Mouse (Mus musculus) natural killer cell, adult 2 months (primary cell): Measurements from ENCODE around the gene Susd2.
A peak's percentile ranks its signal among the peaks of the same experiment; 100 is the strongest.

Source experiments
- DNase-seq, 2 experiments: peaks; one replicate each; pipeline ENCODE4 v3.0.0; 2022; ENCODE audit warnings: low spot score in 2 of 2

Susd2 gene

DNA sequence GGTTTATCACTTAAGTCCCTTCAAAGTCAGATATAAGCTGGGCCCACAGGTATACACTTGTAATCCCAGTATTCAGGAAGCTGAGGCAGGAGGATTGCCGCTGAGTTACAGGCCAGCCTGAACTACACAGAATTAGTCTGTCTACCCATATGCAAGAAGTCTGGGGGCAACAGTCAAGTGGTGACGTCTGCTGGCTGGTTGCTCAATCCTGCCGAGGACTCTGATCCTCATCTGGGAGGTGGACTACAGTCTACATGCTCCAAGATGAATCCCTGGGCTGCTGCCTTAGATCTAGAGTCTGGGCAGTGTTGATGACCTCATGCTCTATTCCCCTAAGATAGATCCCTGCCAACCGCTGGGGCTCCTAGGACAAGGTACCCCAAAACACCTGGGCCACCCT is 10.2 kb upstream of the Susd2 start:
- no peak for DNase-seq

DNA sequence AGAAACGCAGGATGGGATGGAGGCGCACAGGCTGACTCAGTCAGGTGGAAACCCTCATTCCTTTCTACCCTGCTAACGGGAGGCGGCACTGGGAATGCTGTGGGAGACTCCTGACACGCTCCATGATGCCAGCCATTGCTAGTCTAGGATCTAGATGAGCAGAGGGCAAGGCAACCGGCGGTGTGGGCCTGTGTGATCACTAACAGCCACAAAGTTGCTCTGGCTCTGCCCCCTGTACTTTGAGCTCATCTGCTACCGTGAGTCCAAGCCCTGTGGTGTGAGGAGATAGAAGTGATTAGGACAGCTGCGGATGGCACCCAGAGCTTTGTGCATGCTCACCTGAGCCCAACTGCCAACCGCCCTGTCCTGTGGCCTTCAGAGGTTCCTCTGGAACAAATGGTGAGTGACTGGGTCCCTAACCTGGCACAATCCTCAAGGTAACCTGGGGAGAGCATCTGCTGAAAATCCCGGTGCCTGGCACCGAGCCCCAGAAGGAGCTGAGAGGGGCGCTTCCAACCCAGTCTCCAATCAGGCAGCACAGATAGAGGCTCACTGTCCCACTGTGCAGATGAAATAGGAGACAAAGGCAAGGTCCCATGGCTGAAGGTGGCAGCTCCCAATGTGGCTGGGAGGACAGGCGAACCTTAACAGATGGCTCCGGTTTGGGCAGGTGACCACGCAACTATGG is 7.7 kb upstream of the Susd2 start:
- no peak for DNase-seq

DNA sequence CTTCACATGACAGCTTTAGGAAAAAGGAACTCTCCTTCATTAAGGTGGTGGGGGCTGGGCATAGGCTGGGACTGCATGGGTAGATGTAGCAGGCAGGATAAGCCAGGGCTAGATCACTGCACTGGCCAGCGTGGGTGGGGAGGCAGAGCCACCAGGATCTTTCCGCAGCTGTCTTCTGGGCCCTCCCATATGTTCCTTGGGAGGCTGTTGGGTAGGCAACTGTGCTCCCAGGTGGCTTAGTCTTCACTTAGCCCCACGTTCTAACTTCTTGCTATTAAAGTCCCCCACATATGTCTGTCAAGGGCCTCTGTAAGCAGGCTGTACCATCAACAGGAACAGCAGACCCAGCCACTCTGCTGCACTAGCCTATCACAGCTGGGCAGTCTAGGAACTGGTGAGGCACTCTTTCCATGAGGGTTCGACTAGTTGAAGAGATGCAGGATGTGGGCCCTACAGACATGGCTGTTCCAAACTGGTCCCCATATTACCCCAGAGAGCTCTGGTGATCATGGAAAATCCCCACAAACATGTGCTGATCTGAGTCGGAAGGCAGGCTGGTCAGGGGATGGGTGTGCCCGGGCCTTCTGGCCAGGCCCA is 6.6 kb upstream of the Susd2 start:
- DNase-seq = no peak

DNA sequence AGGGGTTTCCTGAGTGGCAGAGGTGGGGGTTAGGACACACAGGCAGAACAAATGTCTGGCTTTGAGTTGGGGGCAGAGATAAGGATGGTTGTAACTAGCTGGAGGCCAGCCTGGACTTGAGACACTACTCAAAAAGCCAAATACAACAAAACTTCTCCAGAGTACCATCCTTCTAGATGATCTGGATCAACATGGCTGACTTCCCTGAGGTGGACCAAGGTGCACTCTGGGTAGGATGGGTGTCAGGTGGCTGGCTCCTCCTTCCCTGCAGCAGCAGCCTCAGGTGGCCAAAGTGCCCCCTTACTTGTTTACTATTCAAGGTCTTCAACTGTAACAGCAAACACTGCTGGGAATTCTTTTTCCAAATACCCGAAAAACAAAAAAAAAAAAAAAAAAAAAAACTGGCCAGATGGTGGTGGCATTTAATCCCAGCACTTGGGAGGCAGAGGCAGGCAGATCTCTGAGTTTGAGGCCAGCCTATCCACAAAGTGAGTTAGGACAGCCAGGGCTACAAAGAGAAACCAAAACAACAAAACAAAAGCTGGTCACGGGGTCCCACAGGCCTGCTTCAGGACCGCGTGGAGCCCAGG is 5.7 kb upstream of the Susd2 start:
- DNase-seq = no peak

DNA sequence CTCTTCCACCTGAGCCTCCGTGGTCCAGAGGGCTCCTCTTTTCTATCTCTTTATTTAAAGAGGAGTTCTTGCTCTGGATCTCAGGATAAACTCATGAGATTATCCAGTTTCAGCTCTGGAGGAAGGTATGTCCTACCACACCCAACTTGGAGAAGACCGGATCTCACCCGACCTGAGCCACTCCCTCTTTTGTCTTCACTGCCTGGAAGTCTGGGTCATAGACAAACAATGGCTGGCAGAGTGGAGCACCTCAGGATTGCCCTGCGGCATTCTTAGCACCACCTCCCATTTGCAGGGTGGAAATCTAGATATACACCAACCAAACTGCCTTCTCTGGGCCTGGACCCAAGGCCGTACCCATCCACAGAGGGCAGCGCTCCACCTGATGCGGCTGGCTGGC is 5.2 kb upstream of the Susd2 start:
- DNase-seq = no peak

DNA sequence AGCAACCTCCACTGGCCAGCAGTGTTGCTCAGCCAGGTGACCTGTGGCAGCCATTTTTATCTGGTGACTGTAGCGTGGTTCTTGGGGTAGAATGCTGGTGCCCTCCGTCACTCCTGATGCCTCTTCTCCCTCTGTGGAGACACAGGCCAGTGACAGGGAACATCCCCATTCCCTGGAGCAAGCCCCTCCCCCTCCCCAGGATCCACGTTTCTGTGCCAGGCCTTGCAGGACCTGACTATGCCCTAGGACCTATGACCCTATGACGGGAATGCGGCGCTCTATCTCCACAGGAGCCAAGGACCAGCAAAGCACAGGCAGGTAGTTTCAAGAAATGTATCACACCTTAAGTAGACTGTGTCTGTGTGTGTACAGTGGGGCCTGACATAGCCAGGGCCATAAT is 4.3 kb upstream of the Susd2 start:
- DNase-seq = no peak

DNA sequence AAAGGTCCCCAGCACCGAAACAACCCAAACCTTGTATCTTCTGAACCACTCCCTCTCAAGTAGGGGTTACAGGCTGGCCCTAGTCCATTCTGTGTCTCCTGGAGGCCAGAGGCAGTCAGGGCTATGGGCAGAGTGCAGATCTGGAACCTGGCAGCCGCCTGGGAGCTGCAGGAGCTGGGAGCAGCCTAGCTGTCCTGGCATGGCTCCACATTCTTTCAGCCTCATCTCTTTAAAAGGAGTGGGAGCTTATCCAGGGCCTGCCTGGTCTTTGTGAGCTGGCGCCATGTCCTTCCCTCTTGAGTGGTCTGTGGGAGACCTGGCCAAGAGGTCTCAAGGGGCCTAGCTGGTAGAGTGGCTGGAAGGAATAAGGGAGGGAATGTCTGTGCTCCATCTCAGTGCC is 3.6 kb upstream of the Susd2 start:
- no peak for DNase-seq

DNA sequence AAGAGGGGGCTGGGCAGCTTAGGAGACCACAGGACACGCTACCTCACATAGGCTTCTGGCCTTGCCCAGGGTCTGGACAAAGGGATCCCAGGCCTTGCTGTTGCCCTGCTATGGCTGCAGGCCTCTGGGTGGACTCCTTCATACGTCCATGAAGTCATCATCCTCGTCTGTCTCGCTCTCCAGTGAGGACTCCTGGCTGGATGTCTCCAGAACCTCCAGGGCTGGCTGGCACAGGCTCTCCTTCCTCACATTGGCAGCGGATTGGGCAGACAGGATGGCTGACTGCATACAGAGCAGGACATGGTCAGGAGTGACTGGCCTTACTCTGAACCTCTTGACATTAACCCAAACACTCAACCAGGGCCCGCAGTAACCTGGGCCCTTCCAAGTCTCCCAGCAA is 2.6 kb upstream of the Susd2 start:
- DNase-seq = no peak

DNA sequence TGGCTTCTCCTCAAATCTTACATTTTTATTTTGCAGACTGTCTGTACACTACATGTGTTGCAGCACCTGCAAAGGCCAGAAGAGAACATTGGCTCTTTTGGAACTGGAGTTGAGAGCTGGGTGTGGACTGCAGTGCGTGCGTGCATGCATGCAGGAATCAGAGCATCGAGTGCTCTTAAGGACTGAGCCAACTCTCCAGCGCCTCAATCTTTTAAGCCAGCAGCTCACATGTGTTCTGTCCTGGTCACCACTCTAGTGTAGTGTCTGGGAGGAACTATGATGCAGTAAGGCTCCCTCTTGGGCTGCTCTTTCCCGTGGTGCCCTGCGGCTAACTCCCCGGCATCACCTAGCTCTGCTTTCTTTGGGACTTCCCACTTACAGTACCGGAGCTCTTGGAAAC is 1.8 kb upstream of the Susd2 start:
- no peak for DNase-seq

DNA sequence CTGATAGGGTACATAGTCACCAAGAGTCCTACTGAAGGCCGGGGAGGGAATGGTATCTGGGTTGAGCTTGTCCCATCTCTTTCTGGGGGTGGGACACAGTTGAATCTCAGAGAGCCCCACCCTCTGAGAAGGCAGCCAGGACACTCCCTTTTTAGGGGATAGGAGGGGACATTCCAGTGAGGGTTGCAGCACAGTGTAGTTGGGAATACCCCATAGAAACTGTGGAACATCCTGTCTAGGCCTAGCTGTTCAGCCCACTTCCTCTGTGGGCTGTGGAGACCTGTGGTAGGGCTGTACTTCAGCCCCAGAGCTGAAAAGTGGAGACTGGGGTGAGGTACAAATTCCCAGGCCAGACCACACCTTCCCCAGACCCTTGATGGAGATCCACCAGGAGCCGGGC is 917 bp downstream of the Susd2 start:
- DNase-seq = no peak

DNA sequence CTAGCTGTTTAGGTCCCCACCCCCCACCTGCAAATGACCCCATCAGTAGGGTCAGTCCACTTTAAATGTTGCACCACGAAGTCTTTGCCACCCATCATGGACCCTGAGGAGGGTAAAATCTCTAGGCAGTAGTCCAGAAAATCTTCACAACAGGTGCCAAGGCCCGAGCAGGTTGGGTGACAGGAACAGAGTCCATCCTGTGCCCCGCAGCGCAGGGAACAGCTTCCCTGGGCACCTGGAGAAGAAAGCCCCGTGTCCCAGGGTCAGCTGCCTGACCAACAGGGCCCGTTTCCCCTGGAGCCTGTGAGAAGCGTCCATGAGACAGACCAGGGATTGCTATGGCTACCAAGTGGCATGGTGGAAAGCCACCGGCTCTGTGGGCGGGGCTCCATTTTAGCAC is 1.4 kb downstream of the Susd2 start:
- no peak for DNase-seq

DNA sequence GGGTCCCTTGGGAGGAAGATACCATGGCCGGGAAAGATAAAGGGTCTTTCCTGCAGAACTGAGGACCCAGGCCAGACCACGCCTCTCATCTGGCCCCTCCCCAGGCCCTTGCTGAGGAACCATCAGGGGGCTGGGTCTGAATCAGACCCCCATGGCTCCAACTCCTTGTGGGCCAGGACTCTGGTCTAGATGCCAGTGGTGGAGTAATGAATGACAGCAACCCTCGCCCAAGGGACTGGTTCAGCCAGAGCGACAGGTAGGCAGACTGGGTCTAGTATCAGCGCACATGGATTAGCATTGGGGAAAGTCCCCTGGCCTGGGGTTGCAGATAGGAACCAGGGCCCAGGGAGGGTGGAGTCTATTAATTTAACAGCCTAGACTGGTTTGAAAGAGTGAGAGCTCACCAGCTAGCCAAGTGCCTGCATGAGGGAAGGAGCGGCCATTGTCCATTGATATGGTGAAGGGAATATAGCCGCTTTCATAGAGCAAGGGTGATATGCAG is 2.0 kb downstream of the Susd2 start:
- DNase-seq = no peak

DNA sequence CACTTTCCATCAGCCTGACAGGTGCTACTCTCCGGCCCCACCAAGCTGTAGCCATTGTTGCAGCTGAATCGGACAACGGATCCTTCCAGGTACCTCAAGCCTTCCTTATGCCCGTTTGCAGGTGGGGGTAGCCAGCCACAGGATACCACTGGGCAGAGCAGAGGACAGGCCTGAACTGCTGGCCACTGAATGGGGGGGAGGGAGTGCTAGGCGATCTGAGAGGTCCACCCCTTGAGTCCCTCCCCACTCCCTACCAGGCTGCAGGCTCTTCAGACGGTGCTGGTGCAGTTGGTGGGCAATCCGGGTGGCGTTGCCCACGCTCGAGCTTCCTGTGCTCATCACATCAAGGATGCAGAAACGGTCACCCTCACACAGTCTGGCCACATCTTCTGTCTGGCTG is 6.1 kb downstream of the Susd2 start:
- no peak for DNase-seq

DNA sequence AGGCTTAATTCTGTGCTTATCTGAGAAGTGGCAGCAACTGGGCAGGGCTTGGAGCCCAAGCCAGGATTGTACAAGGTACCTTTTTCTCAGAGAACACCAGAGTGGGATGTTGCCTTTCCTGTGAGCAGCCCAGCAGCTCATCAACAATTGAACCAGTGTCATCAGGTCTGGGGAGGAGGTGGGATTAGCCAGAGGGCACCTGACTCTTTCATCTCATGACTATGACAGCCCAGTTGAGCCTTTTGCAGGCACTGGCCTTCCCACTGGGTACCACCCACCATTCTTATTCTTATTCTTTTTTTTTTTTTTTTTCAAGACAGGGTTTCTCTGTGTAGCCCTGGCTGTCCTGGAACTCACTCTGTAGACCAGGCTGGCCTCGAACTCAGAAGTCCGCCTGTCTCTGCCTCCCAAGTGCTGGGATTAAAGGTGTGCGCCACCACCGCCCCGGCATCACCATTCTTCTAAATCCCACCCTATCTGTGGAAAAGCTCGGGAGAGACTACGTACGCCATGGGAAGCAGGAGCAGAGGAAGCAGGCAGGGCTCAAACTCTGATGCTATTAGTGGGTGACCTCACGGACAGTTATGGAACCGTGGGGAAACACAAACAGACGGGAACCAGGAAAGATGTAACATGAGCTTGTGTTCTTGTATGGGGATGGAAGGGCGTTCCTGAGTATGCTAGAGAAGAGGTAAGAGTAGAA is 7.6 kb downstream of the Susd2 start:
- no peak for DNase-seq

DNA sequence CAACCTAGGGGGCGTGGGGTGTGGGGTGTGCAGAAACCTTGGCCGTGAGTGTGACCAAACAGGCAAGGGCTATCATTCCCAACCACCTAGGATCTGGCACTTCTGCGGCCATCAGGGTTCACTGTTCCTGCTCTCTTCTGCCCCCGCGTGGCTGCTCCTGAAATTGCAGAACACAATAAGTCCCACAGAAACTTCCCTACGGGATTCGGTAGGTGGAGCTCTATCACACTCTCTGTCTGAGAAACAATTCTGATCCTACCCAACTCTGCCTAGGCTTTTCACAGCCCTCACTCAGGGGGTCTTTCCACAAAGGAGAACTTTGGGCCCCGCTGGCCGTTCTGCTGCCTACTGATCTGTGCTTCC is 8.1 kb downstream of the Susd2 start:
- peak; percentile 54 to 69 for DNase-seq

DNA sequence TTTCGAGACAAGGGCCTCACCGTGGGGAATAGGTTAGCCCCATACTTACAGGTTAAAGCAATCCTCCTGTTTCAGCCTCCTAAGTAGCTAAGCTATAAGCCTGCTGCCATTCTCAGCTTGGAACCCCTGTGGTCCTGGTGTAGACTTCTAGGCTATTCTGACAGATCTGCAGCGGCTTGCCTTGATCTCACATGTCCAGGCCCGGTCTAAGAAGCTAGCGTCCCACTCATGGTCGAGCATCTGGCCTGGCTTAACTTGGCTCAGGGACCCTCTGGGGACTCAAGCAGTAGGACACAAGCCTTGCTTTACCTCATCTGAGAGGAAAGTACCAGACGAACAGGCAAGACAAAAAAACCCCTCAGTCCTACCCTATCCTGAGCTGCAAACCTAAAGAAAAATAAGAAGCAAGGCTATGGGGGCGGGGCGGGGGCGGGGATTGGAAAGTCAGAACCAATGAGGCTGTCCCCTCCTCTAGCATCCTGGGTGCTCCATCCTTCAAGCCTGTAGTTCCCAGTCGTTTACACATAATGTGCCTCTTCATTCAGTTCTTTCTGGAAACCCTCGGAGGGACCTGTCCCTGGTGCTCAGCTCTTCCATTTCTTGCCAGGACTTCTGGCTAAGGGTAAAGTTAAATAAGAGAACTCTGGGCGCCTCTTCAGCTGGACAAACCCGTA is 8.7 kb downstream of the Susd2 start:
- no peak for DNase-seq

DNA sequence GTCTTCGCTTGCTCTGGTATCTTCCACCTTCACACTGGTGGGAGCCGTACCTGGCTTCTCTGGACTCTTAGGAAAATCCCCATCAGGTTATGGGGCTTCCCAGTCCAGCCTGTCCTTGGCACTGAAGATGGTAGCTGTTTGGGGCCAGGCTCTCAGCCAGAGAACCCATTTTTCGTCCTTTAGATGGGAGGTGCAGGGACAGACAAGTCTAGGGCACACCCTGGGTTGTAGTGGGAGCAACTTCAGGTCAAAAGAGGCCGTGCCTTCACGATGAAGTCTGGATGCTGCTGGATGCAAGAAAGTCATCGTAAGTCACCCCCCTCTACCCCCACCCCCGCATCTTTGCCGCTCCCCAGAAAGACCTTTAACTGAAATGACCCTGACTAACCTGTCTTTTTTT is 9.2 kb downstream of the Susd2 start:
- no peak for DNase-seq

DNA sequence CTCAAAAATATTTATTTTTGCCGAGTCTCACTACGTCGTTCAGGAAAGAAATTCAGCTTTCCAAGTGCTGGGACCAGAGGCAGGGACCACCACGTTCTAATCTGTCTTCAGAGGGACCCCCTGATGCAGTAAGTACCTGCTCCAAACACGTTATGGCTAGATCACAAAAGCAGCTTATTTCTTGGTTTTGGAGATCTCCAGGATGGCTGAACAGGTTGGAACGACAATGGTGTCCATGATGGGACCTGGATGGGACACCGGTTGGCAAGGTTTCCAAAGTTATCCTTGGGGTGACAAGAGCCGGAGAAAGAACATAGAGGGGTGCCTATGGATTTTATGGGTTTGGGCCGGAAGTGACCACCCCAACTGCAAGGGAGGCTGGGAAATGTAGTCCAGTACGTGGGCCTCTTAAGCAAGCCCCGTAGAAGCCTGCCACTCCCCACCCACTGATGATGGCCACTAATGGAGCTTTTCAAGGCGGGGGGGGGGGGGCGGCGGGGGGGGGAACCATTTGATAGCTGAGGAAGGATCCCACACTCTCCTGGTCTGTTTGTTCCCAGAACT is 10.2 kb downstream of the Susd2 start:
- DNase-seq = no peak

DNA sequence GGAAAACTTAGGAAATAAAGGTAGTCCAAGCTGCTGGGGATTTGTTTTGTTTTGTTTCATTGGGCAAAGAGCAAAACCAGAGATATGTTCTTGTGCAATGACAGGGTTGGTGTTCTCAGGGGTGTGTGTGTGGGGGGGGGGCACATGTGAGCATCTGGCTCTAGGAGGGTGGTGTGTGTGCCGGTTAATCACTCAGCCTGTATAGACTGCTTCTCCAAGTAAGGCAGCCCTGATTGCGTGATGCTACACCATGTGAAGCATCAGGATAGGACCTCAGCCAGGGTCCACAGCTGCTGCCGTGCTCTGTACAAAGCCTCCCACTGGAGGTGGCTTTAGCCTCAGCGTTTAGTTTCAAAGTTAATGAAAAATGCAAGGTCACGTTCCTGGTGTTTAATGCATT is 10.8 kb downstream of the Susd2 start:
- no peak for DNase-seq

DNA sequence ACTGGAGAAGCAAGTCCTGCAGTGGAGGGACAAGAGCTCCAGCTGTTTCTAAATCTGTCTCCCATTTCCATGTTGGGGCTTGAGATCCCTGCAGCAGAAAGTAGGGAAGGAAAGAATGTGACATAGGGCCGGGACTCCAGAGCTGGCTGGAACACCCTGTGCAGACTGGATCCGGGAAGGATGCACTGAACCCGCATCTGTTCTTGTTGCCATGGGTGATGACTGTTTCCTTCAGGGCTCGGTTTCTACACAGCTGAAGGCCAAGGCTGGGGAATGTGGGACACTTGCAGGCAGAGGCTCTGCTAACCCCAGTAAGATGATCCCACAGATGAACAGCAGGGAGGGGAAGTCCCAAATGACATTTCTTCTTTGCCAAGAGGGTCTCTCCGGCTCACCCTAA is 11.2 kb downstream of the Susd2 start:
- no peak for DNase-seq

DNA sequence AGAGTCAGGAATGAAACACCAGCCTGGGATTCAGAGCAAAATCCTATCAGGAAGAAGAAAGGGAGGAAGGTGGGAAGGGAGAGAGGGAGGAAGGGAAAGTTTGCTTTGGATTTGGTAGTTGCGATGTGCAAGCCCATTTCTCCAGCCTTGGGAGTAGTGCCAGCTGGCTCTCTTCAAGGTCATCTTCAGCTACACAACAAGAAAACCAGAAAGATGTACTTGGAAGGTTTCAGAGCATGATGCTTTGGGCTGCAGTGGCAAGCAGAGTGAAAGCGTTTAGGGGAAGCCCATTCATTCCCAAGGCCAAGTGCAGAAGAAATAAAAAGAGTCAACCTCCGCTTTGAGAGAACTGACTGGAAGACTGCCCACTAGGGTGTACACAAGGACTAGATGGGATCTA is 16.3 kb downstream of the Susd2 start:
- no peak for DNase-seq

DNA sequence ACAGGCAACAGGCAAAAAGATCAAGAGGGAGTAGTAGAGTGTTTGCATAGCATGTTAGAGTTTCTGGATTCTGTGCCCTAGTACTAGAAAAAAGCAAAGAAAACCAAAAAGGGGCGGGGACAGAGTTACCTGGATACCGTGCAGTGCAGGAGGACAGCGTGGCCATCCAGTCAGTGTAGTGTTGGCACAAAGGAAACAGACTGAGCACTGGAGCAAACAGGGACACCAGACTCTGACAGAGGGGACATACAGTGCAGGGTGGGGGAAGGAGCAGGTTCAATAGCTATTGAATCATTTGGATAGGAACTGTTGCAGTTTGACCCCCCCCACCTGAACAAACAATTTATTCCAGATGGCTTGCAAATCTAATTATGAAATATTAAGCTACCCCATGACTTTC is 16.8 kb downstream of the Susd2 start:
- no peak for DNase-seq
